Mouse (Mus musculus): ENCODE data around the gene Mab21l3. TPM values are rescaled to one million over a fixed set of nuclear protein-coding genes. Genes with fewer than 3 reads are reported as not detected.

The Mab21l3 gene
- total RNA-seq, 2 experiments from 2014 or later, result 0.25 to 0.26 TPM

DNA sequence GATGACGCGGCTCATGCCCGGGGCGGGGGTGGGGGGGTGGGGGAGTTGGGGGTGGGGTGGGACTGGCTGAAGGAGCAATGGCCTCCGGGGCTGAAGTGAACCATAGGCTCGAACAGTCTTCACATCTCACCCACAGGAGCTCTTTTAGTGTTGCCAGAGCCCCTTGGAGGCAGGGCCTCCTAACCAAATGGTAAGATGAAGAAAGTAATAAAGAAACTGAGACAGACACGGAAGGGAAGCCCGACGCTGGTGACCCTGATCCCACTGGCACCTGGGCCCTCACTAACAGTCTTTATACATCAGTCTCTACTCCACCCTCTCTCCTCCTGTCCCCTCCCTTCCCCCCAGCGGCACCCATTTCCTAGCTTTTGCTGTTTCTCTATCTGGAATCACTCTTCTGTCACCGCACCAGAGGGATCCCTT lies 48.2 kb downstream of the Mab21l3 start:
- DNase-seq, result no peak

DNA sequence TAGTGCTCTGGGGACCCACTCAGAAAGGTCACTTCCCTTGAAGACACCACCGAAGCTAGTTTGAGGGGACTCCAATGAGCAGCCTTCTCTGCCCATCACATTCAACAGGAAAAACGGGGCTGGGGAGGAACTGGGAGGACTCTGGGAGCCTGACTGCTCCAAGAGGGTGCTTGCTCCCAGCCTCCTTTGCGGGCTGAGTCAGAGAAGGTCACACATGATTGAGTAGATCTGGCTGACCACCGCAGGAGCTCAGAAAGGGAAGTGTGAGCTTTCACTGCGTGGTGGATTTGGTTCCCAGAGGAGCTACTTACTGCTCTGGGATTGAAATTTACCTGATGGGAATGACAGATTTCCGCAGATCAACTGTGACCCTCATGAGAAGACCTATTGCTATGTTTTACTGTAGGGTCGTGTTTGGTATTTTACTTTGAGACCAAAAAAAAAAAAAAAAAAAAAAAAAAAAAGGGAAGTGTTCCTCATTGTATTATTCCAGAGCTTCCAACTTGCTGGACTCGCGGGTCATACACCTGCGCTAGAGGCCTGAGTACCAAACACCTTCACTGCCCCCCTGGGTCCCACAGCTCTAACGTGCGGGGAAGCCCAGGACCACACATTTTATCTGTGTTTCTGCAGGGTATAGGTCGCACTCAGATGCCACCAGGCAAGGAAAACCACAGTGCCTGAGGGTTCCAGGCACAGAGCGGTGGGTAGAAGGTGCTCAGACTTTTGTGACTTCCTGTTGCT lies 48.7 kb downstream of the Mab21l3 start:
- peak; percentile 29 for DNase-seq

DNA sequence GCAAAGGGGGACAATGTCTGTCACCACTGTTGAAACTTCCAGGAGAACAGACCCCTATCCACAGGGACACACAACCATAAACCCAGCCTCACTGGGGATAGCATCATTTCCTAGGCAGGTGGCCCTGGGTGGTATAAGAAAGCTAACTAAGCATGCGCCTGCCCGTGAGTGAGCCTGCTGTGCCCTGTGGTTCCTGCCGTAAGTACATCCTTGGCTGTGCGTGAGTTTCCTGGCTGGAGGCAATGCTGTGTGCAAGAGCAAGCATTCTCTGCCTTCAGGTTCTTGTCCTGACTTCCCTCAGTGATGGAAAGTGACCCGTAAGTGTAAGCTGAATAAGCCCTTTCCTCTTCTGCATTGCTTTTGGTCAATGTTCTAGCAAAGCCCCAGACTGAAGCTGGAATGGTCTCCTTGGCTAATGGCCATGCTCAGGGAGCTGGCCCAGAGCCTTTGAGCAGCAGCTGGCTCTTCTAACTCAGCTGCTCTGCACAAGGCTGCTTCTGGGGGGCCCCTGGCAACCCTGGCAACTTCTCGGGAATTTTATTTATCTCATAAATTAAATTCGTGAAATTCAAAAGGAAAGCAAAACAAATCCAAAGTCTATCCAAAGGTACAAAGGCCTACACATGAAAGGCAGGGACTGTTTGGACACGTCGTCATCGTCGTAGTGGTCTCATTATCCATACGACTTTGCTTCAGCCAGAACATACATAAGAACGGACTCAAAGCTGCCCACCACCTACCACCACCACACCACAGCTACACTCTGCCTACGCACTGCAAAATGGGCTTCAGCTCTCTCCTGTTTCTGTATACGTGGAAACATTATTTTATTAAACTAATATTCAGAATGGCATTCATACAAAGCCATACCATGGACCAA lies 50.7 kb downstream of the Mab21l3 start:
- DNase-seq, result peak; percentile 62

- no peak for DNase-seq
Observed at GRCm38 (mm10) chr3:101796212-101796611, 52.5 kb downstream of the Mab21l3 start.

GRCm38 (mm10) chr3:101795387-101796039 lies 53.2 kb downstream of the Mab21l3 start:
- DNase-seq, result peak; percentile 46

GRCm38 (mm10) chr3:101794666-101795065 lies 54.1 kb downstream of the Mab21l3 start:
- DNase-seq, result no peak

DNA sequence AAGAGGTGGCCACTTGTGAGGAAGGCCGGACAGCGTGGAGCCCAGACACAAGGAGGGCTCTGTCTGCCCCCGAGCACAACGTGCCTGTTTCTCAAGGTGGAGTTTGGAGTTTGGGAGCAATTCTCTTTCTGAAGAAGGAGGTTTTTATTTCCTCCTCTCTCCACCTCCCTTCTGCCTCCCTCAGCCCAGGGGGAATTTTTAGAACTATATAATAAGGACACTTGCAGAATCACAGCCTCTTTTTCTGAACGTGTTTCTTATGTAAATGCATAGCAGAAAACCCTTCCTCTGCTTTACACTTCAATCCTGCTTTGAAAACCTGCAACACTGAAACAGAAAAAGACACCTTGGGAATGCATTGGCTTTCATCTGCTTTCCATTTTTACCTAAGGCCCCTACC lies 54.7 kb downstream of the Mab21l3 start:
- DNase-seq, result no peak

- DNase-seq, result no peak
Observed at GRCm38 (mm10) chr3:101792191-101792590, 56.6 kb downstream of the Mab21l3 start.

GRCm38 (mm10) chr3:101784768-101785424 lies 63.9 kb downstream of the Mab21l3 start:
- no peak for DNase-seq

DNA sequence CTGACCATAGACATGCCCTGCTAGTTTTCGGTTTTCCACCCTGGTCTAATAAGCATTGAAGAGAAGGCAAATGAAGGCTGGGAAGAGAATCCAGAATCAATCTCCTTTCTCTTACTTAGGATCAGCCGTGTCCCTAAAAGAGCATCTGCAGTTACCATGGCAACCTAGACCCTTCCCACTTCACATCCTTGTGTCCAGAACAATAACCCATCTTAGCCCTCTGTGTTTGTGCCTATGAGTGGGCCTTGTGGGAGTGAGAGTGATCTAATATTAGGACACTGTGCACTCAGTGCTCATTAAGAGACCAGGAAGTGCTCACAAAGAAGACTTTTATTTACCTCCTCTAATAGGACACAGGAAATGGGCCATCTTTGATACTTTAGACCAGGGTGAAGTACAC lies 65.0 kb downstream of the Mab21l3 start:
- DNase-seq, result no peak

- no peak for DNase-seq
Observed at GRCm38 (mm10) chr3:101780874-101781483, 67.8 kb downstream of the Mab21l3 start.

DNA sequence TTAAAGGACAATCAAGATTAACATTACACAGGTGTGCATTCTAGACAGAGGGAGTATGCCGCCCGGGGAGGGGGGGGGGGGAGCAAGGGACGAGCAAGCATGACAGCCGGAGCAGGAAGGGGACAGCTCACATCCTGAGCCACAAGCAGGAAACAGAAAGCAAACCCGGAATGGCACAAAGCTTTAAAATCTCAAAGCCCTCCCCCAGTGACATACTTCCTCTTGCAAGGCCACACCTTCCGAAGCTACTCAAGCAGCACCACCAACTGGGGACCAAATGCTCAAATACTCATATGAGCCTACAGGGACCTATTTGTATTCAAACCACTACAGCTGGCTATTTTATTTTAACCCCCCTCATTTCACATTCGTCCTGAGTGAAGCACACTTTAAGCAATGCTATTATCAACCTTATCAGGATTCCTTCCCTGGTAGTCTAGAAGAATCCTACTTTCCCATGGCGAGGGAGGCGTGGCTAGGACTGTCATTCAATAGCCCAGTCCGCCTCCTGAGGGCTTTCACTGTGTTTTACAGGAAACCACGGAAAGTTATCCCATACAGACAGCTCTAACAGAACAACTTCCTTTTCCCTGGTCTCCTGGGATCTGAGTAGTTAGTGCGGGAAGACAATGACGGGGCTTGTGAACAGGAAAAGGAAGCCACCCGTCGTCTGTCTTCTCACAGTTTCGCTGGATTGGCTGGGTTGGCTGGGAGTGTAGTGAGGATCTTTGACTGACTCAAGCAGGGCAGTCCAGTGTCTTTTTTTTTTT lies 69.7 kb downstream of the Mab21l3 start:
- peak; percentile 56 for DNase-seq

DNA sequence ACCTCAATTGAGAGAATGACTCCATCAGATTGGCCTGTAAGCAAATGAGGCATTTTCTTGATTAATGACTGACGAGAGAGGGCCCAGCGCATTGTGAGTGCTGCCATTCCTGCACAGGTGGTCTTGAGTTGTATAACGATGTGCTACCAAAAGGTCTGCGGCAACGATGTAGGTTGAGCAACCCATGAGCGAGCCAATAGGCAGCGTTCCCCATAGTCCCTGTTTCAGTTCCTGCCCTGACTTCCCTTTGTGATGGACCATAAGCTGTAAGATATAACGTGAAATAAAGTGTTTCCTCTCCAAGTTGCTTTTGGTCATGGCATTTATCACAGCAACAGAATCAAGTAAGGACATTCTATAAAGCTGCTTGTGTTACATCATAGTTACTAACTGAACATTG lies 73.0 kb downstream of the Mab21l3 start:
- no peak for DNase-seq

GRCm38 (mm10) chr3:101770540-101770939 lies 78.2 kb downstream of the Mab21l3 start:
- DNase-seq, result no peak

- no peak for DNase-seq
Observed at GRCm38 (mm10) chr3:101763566-101763965, 85.2 kb downstream of the Mab21l3 start.

Other genes starting within 250 kb of the Mab21l3 start
- 1,000 to 10,000 TPM; 1,042 to 1,100 TPM for gene Atp1a1, start 244.3 kb downstream of the Mab21l3 start, total RNA-seq (2021)
- gene Slc22a15, start 75.5 kb upstream of the Mab21l3 start, total RNA-seq (2021), result 1 to 10 TPM; 8.4 to 8.8 TPM
- not detected for gene Nhlh2, start 161.1 kb upstream of the Mab21l3 start, total RNA-seq (2021)
- gene Casq2, start 237.5 kb upstream of the Mab21l3 start, total RNA-seq (2021), result 100 to 1,000 TPM; 914 to 961 TPM

Measured in heart, postnatal 4 days (tissue).